Mouse (Mus musculus): Measurements from ENCODE around the gene Grk3. TPM values are rescaled to one million over a fixed set of nuclear protein-coding genes. Genes with fewer than 3 reads are reported as not detected.

The Grk3 gene
- total RNA-seq, 2 experiments from 2014 or later: 5.0 to 5.3 TPM

DNA sequence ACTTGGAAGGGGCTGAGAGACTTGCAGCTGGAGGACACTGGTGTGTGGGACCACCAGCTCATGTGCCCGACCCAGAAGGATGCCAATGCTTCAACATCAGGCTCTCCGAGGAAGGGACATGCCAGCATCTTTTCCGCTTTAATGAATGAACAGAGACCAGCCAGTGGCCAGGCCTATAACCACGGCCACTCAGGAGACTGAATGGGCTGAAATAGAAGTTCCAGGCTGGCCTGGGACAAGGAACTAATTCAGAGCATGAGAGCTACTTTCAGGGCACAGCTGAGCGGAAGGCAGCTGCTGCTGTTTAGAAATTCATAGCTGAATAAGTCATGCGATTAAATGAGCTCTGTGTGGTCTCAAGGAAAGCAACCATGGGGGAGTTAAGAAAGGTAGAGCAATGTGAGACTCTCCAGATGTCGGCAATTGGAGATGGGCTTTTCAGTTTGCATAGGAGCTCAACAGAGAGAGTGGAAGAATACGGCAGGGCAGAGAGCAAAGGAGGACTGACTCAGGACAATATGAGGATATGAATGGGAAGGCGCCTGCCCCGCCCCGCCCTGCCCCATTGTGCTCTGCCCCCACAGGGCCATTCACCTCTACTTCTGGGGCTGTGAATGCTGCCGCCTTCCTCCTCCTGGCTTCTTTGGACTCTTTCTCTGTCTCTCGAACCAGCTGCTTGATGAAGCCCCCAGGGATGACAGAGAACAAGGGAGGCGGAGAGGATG is 138.0 kb downstream of the Grk3 start:
- intact Hi-C loops (cut with DNase I): loop anchor here (10.0 kb wide), 1 partner anchor 287 kb away; no protein-coding TSS in a partner anchor
- DNase-seq: no peak

DNA sequence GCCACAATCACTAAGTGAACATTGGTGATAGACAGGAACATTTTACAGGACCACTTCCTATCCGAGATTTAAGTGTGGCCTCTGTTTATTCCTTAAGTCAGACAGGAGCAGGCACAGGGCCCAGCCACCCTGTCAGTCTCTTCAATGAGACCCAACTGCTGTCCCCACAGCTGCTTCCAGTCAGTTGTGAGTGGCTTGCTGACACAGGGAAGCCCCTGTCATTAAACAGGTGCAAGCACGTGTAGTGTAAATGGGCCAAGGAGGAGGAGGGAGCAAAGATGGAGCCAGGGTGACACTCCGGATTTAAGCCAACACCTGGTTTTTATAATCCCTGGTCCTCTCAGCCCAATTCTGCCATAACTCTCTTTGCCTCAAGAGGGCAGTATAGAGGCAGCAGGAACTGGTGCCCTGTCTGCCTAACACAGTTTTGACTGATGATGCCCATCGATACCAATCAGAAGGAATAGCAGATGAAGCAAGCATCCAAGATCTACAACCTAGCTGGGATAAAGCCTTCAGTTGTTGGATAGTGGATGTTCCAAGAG is 138.7 kb downstream of the Grk3 start:
- DNase-seq: peak; percentile 33 to 48

DNA sequence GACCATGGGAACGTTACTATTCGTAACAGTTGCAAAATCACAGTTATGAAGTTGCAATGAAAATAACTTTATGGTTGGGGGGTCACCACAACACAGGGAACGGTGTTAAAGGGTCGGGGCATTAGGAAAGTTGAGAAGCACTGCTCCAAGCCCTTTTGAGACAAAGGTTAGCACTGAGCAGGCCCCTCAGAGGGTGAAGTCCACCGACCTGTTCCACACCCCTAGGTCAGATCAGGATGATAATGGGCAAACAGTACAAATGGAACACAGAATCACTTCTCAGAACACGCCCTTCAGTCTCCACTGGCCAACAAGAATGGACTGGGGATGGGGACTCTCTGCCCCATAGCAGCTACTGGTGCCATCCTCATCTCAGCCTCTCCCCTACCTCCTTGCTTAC is 142.6 kb downstream of the Grk3 start:
- intact Hi-C loops (cut with DNase I): loop anchor here (10.0 kb wide), 1 partner anchor 292 kb away; no protein-coding TSS in a partner anchor
- DNase-seq: no peak

More for the DNA sequence above, 138.7 kb downstream of the Grk3 start:
- intact Hi-C loops (cut with DNase I): loop anchor here (10.0 kb wide), 1 partner anchor 288 kb away; no protein-coding TSS in a partner anchor

DNA sequence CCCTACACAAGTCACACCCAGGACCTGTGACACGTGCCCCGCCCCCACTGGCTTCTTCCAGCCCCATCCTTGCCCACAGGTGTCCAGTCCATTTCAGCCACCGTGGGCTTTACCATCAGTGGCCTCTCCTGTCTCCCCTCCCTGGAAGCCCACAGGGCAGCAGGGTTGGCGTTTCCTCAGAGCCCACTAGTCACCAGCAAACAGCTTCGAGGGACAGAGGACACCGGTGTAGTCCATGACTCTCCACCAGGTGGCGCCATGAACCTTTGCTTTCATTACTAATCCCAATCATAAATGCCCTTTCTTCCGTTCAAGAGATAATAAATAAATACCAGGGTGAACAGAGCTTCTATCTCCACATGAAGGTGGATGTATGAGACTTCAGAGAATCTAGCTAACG is 144.9 kb downstream of the Grk3 start:
- intact Hi-C loops (cut with DNase I): loop anchor here (1.0 to 10.0 kb wide), 3 partner anchors 144 to 294 kb away; partner anchors contain the start of gene Grk3
- DNase-seq: peak; percentile 77 to 83

DNA sequence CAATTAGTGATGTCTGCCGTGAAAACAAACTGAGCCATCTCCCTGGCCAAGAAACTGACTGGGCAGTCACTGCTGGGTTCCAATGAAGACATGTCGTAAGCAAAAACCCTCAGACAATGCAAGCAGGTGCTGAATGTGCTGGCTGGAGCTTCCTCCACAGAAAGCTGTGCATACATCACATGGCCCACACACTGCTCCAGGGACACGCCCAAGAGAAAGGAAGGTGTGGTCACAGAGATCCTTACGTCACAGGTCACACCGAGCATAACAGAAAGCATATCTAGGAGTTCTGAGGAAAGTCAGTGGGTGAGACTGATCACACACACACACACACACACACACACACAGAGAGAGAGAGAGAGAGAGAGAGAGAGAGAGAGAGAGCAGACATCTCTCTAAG is 147.0 kb downstream of the Grk3 start:
- intact Hi-C loops (cut with DNase I): loop anchor here (10.0 kb wide), 1 partner anchor 394 kb away; no protein-coding TSS in a partner anchor
- no peak for DNase-seq

DNA sequence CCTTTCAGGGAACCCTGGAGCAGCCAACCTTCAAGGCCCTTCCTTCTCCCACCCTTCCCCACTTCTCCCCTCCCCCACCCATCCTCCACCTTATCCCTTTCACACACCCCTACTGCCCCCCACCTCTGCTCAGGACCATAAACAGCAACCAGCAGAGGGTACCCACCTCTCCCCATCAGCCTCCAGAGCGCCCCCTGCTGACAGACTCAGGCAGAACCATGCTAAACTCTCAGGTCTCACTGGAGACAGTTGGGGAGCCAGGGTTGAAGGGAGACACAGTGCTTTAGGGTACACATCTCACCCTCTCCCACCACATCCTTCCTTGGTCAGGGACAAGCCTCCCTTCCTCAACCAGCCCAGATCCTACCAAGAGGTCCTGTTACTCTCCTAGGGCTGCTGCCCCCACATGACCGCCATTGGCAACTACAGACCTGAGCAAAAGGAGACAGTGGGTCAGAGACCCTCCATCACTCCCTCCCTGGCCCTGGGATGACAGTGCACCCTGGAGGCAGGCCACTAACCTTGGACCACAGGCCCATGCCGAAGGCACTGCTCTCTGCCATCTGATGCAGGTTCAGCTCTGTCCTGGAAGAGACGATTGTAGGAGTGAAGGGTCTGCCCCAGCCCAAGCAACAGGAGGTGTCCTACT is 150.7 kb downstream of the Grk3 start:
- intact Hi-C loops (cut with DNase I): loop anchor here (1.0 to 10.0 kb wide), 2 partner anchors 390 to 432 kb away; no protein-coding TSS in a partner anchor
- peak in 1 of 2 experiments; percentile 51 for DNase-seq

Other genes starting within 250 kb of the Grk3 start
- gene Myo18b, start 119.4 kb downstream of the Grk3 start, total RNA-seq (2021): 100 to 1,000 TPM; 242 to 244 TPM
- gene Crybb2, start 54.3 kb upstream of the Grk3 start, total RNA-seq (2021): not detected
- 1 to 10 TPM in 1 of 2 experiments, under 1 TPM in 1; 0.28 to 1.8 TPM for gene Crybb3, start 65.8 kb upstream of the Grk3 start, total RNA-seq (2021)
- gene 2900026A02Rik, start 205.4 kb upstream of the Grk3 start, total RNA-seq (2021): 10 to 100 TPM; 21.0 to 23.6 TPM
- not detected for gene Tmem211, start 211.1 kb upstream of the Grk3 start, total RNA-seq (2021)